Mouse (Mus musculus) embryonic fibroblast, embryonic 13.5 days (primary cell): ENCODE measurements around the gene Lrrc42.

Experiments
- CTCF ChIP-seq: IDR thresholded peaks from 2 replicates; pipeline ENCODE4 v1.5.1; 2011; ENCODE audit warnings: mild to moderate bottlenecking, control low read depth, low read length, moderate library complexity, borderline replicate concordance; ENCODE audit not compliant: insufficient read depth
- POLR2A ChIP-seq: IDR thresholded peaks from 2 replicates; pipeline ENCODE4 v1.6.1; 2011; ENCODE audit warnings: low read depth, mild to moderate bottlenecking, control low read depth, low read length, moderate library complexity

DNA sequence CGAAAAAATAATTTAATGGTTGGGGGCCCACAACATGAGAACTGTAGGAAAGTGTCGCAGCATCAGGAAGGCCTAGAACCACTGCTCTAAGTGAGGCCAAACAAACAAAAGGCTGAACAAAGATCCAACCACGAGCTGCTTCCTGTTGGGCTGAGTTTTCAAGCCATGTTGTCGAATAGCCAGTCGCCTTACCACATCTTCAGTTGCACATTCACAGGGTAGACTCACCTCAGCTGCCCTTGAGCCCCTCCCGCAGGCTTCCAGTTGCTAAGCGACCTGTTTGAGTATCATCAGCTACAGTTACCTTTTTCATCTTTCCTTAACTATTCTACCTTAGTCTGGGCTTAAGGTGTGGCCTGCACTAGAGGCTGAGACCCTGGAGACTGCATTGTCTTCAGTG lies 50.3 kb downstream of the Lrrc42 start:
- no peak for TF ChIP-seq CTCF
- no peak for TF ChIP-seq POLR2A
